Mouse (Mus musculus): ENCODE results near the gene Chst14. TPM values are rescaled to one million over a fixed set of nuclear protein-coding genes. Genes with fewer than 3 reads are reported as not detected.
A peak's percentile ranks its signal among the peaks of the same experiment; 100 is the strongest.

Chst14 gene
- polyA plus RNA-seq, 1 experiment from 2014 or later, result 14.7 TPM

DNA sequence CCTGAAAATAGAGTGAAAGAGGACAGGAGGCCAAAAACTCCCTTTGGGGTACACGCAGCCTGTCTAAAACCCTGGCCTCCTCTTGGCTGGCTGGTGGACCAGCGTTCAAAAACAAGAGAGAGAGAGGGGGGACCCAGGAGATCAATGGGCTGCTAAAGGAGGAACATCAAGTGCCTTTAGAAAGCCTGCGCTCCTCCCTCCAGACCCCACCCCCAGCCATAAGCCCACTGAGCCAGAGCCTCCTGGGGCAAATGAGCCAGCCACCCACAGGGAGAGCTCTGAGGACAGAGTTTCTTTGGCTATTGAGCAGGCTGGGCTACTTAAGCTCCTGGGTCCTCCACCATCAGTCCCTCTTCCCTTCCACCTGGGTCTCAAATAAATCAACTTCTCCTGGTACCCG lies 27.5 kb upstream of the Chst14 start:
- WGBS, result 0% methylated on average over 4 of the region's 4 CpGs
- H3K4me2 ChIP-seq, result no peak overlapping the region

DNA sequence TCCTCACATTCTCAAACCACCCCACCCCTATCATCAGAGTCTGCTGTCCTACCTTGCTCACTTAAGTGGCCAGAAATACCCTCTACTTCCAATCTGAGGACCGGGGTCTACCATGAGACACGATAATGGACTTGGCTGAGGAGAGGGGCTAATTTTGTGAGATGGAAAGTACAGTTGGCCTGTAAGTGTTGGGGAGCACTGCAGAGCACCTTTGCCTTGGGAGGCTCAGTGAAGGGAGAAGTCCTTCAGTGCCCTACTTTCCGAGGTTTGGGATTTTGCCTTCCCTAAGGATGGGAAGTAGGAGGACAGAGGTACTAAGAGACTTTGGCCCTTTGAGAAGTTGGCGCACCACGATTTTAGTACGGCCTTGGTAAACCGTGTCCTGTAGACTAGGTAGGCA lies 27.0 kb upstream of the Chst14 start:
- Histone ChIP-seq H3K4me3 (replicated peaks) (no peak overlapping the region), H3K4me2 (no peak overlapping the region), H3K9me3 (no peaks in the 10 kb centered on the region), H3K36me3 (replicated peaks) (no peaks in the 10 kb centered on the region), H3K4me1 (peaks cover 53% of the 10 kb centered on the region), H3K9ac (no peak overlapping the region), H3K27ac (no peak overlapping the region), H3K27me3 (peaks cover 73% of the 10 kb centered on the region)
- WGBS, result 6% methylated on average over 7 of the region's 7 CpGs
- ATAC-seq (ENCODE audit: low FRiP score), result no peak

More for the DNA sequence above, 27.5 kb upstream of the Chst14 start:
- Histone ChIP-seq H3K4me3 (replicated peaks) (no peak overlapping the region), H3K27ac (no peak overlapping the region), H3K9me3 (no peaks in the 10 kb centered on the region), H3K4me1 (peaks cover 48% of the 10 kb centered on the region), H3K9ac (no peak overlapping the region), H3K27me3 (peaks cover 73% of the 10 kb centered on the region), H3K36me3 (replicated peaks) (no peaks in the 10 kb centered on the region)
- ATAC-seq (ENCODE audit: low FRiP score), result no peak

DNA sequence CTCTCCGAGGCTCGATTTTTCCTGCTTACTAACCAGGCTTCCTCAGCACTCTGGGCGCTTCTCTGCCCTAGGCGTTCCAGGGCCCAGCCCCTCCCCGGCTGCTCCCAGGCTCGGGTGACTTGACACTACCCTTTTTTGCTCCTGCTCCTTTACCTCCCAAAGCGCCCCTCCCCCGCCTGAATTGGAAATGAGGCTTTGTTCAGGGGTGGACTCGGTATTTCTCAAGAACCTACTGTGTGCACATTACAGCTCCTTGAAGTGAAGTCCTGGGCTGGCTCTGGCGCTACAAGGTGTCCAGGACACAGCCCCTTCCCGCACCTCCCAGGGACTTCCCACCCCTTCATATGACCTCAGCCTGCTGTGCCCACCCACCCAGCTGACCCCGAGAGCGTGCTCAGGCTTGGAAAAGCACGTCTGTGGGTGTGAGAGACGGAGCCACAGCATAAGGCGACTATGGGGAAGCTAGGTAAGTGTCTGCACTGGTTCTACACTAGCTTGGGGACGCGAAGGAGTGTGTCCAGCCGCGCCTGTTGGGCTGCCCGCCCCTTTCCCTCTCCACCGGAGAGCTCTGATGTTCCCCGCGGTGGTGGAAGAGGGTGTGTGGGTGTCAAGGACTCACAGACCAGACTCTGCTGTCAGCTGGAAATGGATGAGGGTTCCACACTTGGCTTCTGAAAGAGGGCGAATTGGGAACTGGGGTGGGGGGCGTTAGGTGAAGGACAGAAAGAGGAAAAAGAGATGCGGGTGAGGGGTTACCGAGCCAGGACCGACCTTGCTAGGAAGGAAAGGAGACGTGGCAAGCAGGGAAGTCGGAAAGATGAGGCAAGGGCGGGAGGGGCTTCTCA lies 26.1 kb upstream of the Chst14 start, which contains the start of gene Bahd1:
Gene Bahd1 (plus strand): TSS at position 397 of the 845 bp plus-strand sequence.
- ATAC-seq (ENCODE audit: low FRiP score), result no peak
- H3K4me1 ChIP-seq, result peaks cover 61% of the 10 kb centered on the region
- H3K36me3 ChIP-seq (replicated peaks), result no peaks in the 10 kb centered on the region
- under 1% methylated on average over 32 of the region's 32 CpGs for WGBS
- H3K9me3 ChIP-seq, result no peaks in the 10 kb centered on the region
- H3K4me2 ChIP-seq, result peak within 1 kb of the TSS; percentile 93
- peak within 1 kb of the TSS; percentile 95 for H3K9ac ChIP-seq
- H3K27me3 ChIP-seq, result peaks cover 64% of the 10 kb centered on the region
- H3K27ac ChIP-seq, result no peak within 1 kb of the TSS
- peak within 1 kb of the TSS; percentile 96 for H3K4me3 ChIP-seq (replicated peaks)

DNA sequence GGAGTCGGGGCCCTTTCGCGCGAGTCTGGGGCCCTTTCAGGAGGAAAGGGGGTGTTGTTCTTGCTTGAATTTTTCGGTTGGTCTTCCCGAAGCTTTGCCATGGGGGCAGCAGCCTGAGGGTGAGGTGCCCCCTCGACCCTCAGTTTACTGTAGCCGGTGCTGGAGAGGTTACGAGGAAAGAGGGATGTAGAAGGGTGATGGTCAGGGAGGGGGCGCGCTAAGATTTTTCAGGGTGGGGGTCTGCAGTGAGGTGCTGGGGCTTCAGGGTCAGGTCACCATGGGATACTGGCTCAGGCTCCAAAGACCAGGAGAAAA lies 25.5 kb upstream of the Chst14 start:
- H3K4me1 ChIP-seq, result peaks cover 66% of the 10 kb centered on the region
- peak overlapping the region; percentile 53 for H3K9ac ChIP-seq
- 1% methylated on average over 11 of the region's 11 CpGs for WGBS
- H3K27me3 ChIP-seq, result peaks cover 58% of the 10 kb centered on the region
- H3K4me2 ChIP-seq, result peak overlapping the region; percentile 93
- no peak overlapping the region for H3K27ac ChIP-seq
- H3K4me3 ChIP-seq (replicated peaks), result peak overlapping the region; percentile 96
- H3K9me3 ChIP-seq, result no peaks in the 10 kb centered on the region
- H3K36me3 ChIP-seq (replicated peaks), result no peaks in the 10 kb centered on the region
- no peak; the same call in 1 of the 2 replicates for ATAC-seq (ENCODE audit: low FRiP score)

DNA sequence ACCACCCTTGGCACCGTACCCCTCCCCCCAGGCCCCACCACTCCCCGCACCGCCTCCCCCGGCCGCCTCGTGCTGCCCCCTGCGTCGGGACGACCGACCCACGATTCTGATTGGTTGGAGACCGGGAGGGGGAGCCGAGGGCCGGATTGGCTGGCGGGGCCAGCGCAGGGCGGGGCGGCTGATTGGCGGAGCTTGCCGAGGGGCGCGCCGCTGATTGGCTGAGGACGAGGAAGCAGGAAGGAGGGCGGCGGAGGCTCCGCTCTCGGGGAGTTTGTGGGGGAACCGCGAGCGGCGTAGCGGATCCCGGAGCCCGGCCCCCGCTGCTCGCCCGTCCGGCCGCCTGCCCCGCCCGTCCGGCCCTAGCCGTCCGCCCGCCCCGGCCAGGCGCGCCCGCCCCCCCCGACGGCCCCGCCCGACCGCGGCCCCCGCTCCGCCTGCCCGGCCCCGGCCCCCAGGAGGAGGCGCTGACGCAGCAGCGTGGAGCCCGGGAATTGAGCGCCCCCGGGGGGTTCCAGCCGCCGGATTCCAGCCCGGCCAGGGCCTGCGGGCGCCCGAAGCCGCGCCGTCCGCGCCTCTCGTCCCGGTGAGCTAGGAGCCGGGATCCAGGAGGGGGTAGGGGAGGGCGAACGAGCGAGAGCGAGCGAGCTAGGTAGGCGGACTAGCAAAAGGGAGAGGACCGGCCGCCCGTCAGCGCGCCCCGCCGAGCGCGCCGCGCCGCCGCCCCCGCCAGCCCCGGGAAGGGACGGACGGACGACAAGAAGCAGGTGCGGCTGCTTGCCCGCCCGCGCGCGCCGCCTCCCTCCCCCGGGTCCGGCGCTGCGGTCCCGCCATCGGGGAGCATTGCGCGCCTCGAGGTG lies 24.9 kb upstream of the Chst14 start:
- H3K4me1 ChIP-seq, result peaks cover 65% of the 10 kb centered on the region

DNA sequence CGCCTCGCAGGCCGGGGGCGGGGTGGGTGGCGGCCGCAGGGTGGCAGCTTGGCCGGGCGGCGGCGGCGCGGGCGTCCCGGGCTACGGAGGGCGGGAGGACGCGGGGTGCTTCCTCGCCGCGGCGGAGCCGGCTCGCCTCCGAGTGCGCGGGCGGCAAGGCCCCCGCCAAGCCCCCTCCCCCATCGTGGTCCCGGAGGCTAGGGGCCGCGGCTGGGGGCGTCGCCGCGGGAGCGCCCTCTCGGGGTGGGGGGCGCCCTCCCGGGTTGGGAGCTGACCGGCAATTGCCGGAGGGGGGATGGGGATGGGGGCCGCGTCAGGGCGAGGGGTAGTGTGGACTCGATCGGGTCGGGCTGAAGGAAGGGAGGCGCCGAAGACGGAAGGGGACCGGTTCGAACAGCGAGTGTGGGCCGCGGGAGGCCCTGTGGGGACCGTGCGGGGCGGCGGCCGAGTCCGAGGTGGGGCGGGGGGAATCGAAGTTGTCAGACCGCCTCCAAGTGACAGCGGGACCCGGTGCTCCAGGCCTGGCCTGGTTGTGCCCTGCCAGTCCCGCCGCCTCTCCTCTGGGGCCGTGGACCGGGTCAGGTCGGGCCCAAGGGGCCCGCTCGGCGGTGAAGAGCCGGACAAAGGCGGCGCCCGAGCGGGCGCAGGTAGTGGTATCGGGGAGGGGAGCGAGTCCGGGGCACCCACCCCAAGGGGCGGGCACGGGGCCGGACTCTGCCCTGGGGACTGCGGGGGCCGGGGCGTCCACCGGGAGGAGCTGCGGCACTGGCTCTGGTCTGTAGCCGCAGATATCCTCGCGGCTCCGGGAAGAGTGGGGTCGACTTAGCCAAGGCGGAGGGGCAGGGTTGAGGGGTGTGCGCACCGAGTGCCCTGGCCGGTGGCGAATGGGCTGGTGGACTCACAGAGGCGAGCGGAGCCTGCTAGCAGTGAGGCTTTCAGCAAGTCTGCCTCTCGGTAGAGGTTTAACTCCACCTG lies 24.0 kb upstream of the Chst14 start:
- Histone ChIP-seq H3K4me2 (peak overlapping the region; percentile 93), H3K9ac (peak overlapping the region; percentile 95), H3K27ac (peak overlapping the region; percentile 89), H3K9me3 (no peaks in the 10 kb centered on the region), H3K4me3 (replicated peaks) (peak overlapping the region; percentile 96), H3K36me3 (replicated peaks) (no peaks in the 10 kb centered on the region), H3K27me3 (peaks cover 43% of the 10 kb centered on the region), H3K4me1 (peaks cover 55% of the 10 kb centered on the region)
- WGBS, result under 1% methylated on average over 104 of the region's 106 CpGs
- peak; percentile 21 for ATAC-seq (ENCODE audit: low FRiP score)

More for the DNA sequence above, 24.9 kb upstream of the Chst14 start:
- Histone ChIP-seq H3K36me3 (replicated peaks) (no peaks in the 10 kb centered on the region), H3K27me3 (peaks cover 52% of the 10 kb centered on the region), H3K27ac (peak overlapping the region; percentile 89), H3K4me3 (replicated peaks) (peak overlapping the region; percentile 96), H3K4me2 (peak overlapping the region; percentile 93), H3K9ac (peak overlapping the region; percentile 95), H3K9me3 (no peaks in the 10 kb centered on the region)
- peak; percentile 94 for ATAC-seq (ENCODE audit: low FRiP score)
- WGBS, result 1% methylated on average over 103 of the region's 120 CpGs

DNA sequence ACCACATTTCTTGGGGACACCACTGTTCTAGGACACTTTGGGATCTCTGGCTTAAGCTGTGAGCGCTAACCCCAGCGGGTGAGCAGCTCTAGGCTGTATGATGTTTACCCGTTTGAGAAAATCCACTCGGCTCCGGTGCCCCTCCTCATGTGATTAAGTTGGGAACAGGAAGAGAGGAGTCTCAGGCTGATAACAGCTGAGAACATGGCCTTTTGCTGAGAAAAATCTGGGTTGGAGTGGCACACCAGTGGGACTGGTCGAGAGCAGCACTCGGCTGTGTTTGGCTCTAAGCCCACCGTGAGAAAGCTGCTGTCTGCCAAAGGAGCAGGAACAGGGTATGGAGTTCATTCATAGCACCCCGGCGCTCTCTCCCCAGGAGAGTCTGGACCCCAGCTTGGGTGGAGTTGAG lies 23.0 kb upstream of the Chst14 start:
- 8% methylated on average over 10 of the region's 10 CpGs for WGBS
- peaks cover 33% of the 10 kb centered on the region for H3K27me3 ChIP-seq
- no peaks in the 10 kb centered on the region for H3K9me3 ChIP-seq
- ATAC-seq (ENCODE audit: low FRiP score), result no peak
- peak overlapping the region; percentile 22; the same call in 1 of the 2 replicates for H3K9ac ChIP-seq
- H3K27ac ChIP-seq, result no peak overlapping the region
- peaks cover 45% of the 10 kb centered on the region for H3K4me1 ChIP-seq
- peak overlapping the region; percentile 96 for H3K4me3 ChIP-seq (replicated peaks)
- no peaks in the 10 kb centered on the region for H3K36me3 ChIP-seq (replicated peaks)
- peak overlapping the region; percentile 93 for H3K4me2 ChIP-seq

DNA sequence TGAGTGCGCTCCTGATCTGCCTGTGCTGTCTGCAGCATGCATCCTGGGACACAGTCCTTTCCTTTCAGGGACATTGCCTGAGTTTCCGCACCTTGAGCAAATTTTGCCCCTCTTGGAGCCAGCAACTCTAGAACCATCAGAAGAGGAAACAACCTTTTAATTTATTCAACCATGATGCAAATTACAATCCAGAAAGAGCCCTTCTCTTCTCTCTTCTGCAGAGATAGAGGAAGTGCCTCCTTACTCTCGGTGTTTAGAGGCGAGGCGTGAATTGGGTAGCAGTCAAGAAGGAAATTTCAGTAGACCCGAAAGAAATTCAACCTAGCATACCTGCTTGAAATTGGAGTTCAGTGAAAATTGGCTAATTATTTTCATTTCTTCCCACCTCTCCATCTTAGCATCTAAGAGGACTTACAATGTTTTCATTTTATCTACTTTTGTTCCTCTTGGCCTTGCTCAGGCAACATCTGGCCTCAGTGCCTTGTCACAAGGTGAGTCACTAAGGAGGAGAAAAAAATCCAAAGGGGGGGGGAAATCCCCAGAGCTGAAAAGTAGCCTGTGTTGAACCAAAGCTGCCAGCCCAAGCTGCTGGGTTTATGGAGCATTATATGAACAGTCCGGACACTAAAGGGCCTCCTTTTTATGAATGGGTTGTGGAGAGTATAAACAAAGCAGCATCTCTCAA lies 20.7 kb upstream of the Chst14 start:
- no peaks in the 10 kb centered on the region for H3K9me3 ChIP-seq
- H3K36me3 ChIP-seq (replicated peaks), result no peaks in the 10 kb centered on the region
- H3K27me3 ChIP-seq, result peaks cover 11% of the 10 kb centered on the region
- H3K27ac ChIP-seq, result no peak overlapping the region
- no peak for ATAC-seq (ENCODE audit: low FRiP score)
- 80% methylated on average over 7 of the region's 7 CpGs for WGBS
- no peak overlapping the region for H3K4me2 ChIP-seq
- H3K4me1 ChIP-seq, result peaks cover 39% of the 10 kb centered on the region
- H3K4me3 ChIP-seq (replicated peaks), result no peak overlapping the region
- no peak overlapping the region for H3K9ac ChIP-seq

DNA sequence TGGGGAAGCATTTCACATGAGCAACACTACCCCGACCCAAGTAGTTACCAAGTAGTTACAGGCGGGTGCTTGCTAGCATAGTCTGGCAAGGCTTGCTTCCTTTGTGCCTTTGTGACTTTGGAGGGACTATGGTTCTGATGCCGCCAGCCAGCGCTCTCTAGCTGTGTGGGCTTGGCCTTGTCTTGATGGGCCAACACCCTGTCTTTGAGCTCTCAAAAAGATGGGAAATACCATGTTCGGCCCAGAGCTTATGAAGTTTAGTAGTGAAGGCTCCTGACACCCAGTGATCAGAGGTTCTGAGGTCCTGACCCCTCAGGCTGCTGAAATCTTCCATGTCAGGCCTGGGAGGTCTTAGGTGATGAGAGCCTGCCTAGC lies 20.2 kb upstream of the Chst14 start:
- Histone ChIP-seq H3K27ac (no peak overlapping the region), H3K4me2 (no peak overlapping the region), H3K4me3 (replicated peaks) (no peak overlapping the region), H3K36me3 (replicated peaks) (no peaks in the 10 kb centered on the region), H3K9me3 (no peaks in the 10 kb centered on the region), H3K9ac (no peak overlapping the region), H3K4me1 (peaks cover 36% of the 10 kb centered on the region), H3K27me3 (peaks cover 11% of the 10 kb centered on the region)
- WGBS, result 69% methylated on average over 5 of the region's 5 CpGs
- ATAC-seq (ENCODE audit: low FRiP score), result no peak

DNA sequence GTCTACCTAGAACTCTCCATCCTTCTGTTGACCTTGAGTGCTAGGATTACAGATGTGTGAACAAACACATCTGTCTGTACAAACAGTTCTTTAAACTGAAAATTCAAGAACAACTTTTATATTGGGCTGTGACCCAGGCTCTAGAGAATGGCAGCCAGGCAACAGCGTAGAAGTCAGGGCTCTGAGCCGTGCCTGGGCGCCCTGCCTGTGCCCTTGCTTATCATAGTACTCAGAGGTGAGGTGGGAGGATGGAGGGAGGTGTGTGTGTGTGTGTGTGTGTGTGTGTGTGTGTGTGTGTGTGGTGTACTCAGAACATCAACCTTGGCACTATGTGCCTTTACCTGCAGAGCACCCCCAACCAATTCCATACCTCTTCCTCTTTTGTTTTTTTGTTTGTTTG lies 18.5 kb upstream of the Chst14 start:
- no peak overlapping the region for H3K4me3 ChIP-seq (replicated peaks)
- peaks cover 38% of the 10 kb centered on the region for H3K4me1 ChIP-seq
- H3K36me3 ChIP-seq (replicated peaks), result no peaks in the 10 kb centered on the region
- H3K27ac ChIP-seq, result no peak overlapping the region
- H3K9ac ChIP-seq, result no peak overlapping the region
- H3K9me3 ChIP-seq, result no peaks in the 10 kb centered on the region
- H3K27me3 ChIP-seq, result peaks cover 11% of the 10 kb centered on the region
- no peak overlapping the region for H3K4me2 ChIP-seq
- no peak for ATAC-seq (ENCODE audit: low FRiP score)
- WGBS, result 94% methylated on average over 3 of the region's 3 CpGs

DNA sequence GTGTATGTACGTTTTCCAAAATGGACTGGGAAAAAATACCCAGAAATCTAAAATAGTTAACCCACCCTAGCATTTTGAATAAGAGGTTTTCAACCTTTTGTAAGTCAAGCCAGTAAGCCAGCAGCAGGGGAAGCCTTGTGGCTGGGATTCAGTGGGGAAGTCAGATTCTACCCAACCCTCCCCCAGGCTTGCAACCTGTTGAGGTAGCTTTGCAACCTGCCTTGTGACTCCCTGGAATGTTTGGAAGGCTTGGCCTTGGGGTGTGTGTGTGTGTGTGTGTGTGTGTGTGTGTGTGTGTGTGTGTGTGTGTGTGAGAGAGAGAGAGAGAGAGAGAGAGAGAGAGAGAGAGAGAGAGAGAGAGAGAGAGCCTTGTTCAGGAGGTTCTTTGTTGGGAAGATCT lies 17.1 kb upstream of the Chst14 start:
- Histone ChIP-seq H3K9me3 (no peaks in the 10 kb centered on the region), H3K4me1 (peaks cover 38% of the 10 kb centered on the region), H3K27me3 (0 out of 2 replicates have a peak, but pooled peaks cover 1% of the 10 kb centered on the region), H3K9ac (no peak overlapping the region), H3K4me3 (replicated peaks) (no peak overlapping the region), H3K36me3 (replicated peaks) (no peaks in the 10 kb centered on the region), H3K4me2 (no peak overlapping the region), H3K27ac (no peak overlapping the region)
- 34% methylated on average over 1 of the region's 1 CpGs for WGBS
- no peak for ATAC-seq (ENCODE audit: low FRiP score)

Measured in forebrain, embryonic 12.5 days (tissue).